Mouse (Mus musculus): ENCODE measurements around the gene Tcfl5. TPM values are rescaled to one million over a fixed set of nuclear protein-coding genes. Genes with fewer than 3 reads are reported as not detected.

Gene Tcfl5
- total RNA-seq (2012; rRNA removed) = 36.0 and 44.9 TPM in 2 replicates

DNA sequence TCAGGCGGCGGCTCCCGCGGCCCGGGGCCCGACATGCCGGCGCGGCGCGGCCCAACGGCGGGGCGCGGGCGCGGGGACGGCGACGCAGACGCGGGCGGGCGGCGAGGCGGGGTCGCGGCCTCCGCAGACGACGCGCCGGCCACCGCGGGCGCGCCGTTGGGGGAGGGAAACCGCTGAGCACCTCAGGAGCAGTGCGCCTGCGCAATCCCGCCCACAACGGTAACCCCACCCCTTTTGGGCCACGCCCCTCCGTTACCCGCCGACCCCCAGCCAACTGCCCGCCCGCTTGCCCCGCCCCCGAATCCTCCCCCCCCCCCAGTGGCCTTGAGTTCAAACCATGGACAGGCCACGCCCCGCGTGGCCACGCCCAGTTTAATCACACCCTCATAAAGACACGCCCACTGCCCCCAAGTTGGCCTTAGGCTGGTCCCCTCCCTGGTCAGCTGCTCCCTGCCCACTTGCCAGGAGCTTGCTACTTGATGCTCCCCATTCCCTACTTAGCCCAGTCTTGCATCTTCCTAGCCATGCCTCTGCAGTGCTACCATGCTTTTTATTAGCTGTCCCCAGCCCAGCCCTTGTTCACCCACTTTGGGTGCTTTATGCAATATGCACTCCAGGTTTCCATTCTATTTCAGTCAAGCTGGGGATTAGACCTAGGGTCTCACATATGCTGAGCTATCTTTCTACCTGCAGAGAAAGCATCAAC, at the start of gene Tcfl5:
Gene Tcfl5 (minus strand): TSS at position 154 of the 706 bp plus-strand sequence.
- in situ Hi-C loops (cut with MboI; ENCODE audit: low sequenced_read_pairs in 2 of 2, unreplicated experiment in 2 of 2) = no loop called here
- no peaks in the 10 kb centered on the region for H3K9me3 ChIP-seq (ENCODE audit: control insufficient read depth, insufficient read depth, low read depth, low read length)
- peaks cover 2% of the 10 kb centered on the region in 2 experiments; a peak in 3 of 4 replicates for H3K4me1 ChIP-seq (ENCODE audit: control insufficient read depth in 2 of 2, insufficient read depth in 2 of 2, low read length in 2 of 2, poor library complexity in 1 of 2)
- H3K36me3 ChIP-seq (ENCODE audit: control insufficient read depth, insufficient read depth, low read length, poor library complexity, severe bottlenecking) = peaks cover 9% of the 10 kb centered on the region; the same call in 1 of the 2 replicates
- peak within 1 kb of the TSS; percentile 56 for H3K27ac ChIP-seq (ENCODE audit: insufficient read depth, low read depth, low read length, poor library complexity, severe bottlenecking)
- H3K9ac ChIP-seq (ENCODE audit: insufficient read depth, low read depth, low read length, poor library complexity, severe bottlenecking) = peak within 1 kb of the TSS; percentile 89
- peak within 1 kb of the TSS; percentile 73 to 91 for H3K4me3 ChIP-seq (ENCODE audit: insufficient read depth in 1 of 2, low read depth in 1 of 2, low read length in 2 of 2, poor library complexity in 1 of 2, severe bottlenecking in 1 of 2)
- TF ChIP-seq ZC3H11A (IDR thresholded peaks at IDR 0.05; ENCODE audit: borderline replicate concordance, low read depth, low read length) (no peak), ZNF384 (IDR thresholded peaks at IDR 0.05; ENCODE audit: low read depth, low read length) (no peak), HCFC1 (IDR thresholded peaks at IDR 0.05; ENCODE audit: borderline replicate concordance, insufficient read depth, low read length) (no peak), CHD2 (IDR thresholded peaks at IDR 0.05; ENCODE audit: low read depth, low read length) (no peak)
- no peak for DNase-seq (ENCODE audit: low read depth, low spot score)

DNA sequence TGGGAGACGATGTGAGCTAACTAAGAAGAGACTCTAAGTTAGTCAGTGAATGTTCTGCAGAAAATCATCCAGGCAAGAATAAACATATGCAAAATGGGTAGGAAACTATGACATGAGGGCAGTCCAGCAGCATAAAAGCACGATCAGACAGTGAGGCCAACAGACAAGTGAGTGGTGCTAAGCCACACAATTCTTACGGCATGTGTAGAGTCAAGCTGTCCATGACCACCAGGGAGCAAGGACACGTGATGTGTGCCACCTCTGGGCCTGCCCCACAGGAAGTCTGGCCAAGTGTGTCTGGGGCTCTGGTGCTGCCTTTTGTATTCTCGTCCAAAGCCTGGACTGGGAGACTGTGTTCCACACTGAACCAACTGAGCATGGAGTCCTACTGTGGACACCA, 47.3 kb upstream of the Tcfl5 start:
- H3K4me3 ChIP-seq (ENCODE audit: insufficient read depth in 1 of 2, low read depth in 1 of 2, low read length in 2 of 2, poor library complexity in 1 of 2, severe bottlenecking in 1 of 2) = no peak overlapping the region
- in situ Hi-C loops (cut with MboI; ENCODE audit: low sequenced_read_pairs in 2 of 2, unreplicated experiment in 2 of 2) = no loop called here
- no peaks in the 10 kb centered on the region for H3K9me3 ChIP-seq (ENCODE audit: control insufficient read depth, insufficient read depth, low read depth, low read length)
- DNase-seq (ENCODE audit: low read depth, low spot score) = no peak
- no peak overlapping the region for H3K9ac ChIP-seq (ENCODE audit: insufficient read depth, low read depth, low read length, poor library complexity, severe bottlenecking)
- peak overlapping the region; percentile 30; the same call in 1 of the 2 replicates for H3K27ac ChIP-seq (ENCODE audit: insufficient read depth, low read depth, low read length, poor library complexity, severe bottlenecking)
- H3K4me1 ChIP-seq (ENCODE audit: control insufficient read depth in 2 of 2, insufficient read depth in 2 of 2, low read length in 2 of 2, poor library complexity in 1 of 2) = peaks cover 8 to 10% of the 10 kb centered on the region in 2 experiments; a peak in 3 of 4 replicates
- TF ChIP-seq HCFC1 (IDR thresholded peaks at IDR 0.05; ENCODE audit: borderline replicate concordance, insufficient read depth, low read length) = no peak
- TF ChIP-seq CHD2 (IDR thresholded peaks at IDR 0.05; ENCODE audit: low read depth, low read length) = no peak
- TF ChIP-seq ZC3H11A (IDR thresholded peaks at IDR 0.05; ENCODE audit: borderline replicate concordance, low read depth, low read length) = no peak
- no peak for TF ChIP-seq ZNF384 (IDR thresholded peaks at IDR 0.05; ENCODE audit: low read depth, low read length)
- TF ChIP-seq MAFK (IDR thresholded peaks at IDR 0.05; ENCODE audit: insufficient read depth, low read depth, low read length) = no peak
- H3K36me3 ChIP-seq (ENCODE audit: control insufficient read depth, insufficient read depth, low read length, poor library complexity, severe bottlenecking) = peaks cover 60% of the 10 kb centered on the region

DNA sequence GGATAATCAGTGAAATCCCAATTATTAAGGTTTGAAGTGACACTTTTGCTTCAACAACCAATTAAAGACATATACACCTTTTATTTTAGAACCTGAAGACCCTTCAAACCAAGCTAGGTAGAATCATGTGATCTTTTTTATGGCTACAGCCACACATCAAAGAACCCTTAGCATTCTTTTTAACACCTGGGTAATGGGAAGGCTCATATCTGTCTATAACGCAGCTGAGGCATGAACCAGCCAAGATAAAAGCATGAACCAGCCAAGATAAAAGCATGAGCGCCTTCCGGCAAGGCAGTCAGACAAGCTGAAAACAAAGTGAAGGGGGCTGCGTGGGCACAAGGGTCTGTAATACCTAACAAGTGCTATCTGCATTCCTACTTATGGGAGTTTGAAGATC, 41.5 kb upstream of the Tcfl5 start:
- no peak for TF ChIP-seq HCFC1 (IDR thresholded peaks at IDR 0.05; ENCODE audit: borderline replicate concordance, insufficient read depth, low read length)
- no peak for TF ChIP-seq CHD2 (IDR thresholded peaks at IDR 0.05; ENCODE audit: low read depth, low read length)
- H3K9ac ChIP-seq (ENCODE audit: insufficient read depth, low read depth, low read length, poor library complexity, severe bottlenecking) = no peak overlapping the region
- peaks cover 0 to 10% of the 10 kb centered on the region in 2 experiments; a peak in 2 of 4 replicates for H3K4me1 ChIP-seq (ENCODE audit: control insufficient read depth in 2 of 2, insufficient read depth in 2 of 2, low read length in 2 of 2, poor library complexity in 1 of 2)
- in situ Hi-C loops (cut with MboI; ENCODE audit: low sequenced_read_pairs in 2 of 2, unreplicated experiment in 2 of 2) = no loop called here
- DNase-seq (ENCODE audit: low read depth, low spot score) = no peak
- H3K36me3 ChIP-seq (ENCODE audit: control insufficient read depth, insufficient read depth, low read length, poor library complexity, severe bottlenecking) = peaks cover 70% of the 10 kb centered on the region
- H3K9me3 ChIP-seq (ENCODE audit: control insufficient read depth, insufficient read depth, low read depth, low read length) = no peaks in the 10 kb centered on the region
- H3K27ac ChIP-seq (ENCODE audit: insufficient read depth, low read depth, low read length, poor library complexity, severe bottlenecking) = no peak overlapping the region
- H3K4me3 ChIP-seq (ENCODE audit: insufficient read depth in 1 of 2, low read depth in 1 of 2, low read length in 2 of 2, poor library complexity in 1 of 2, severe bottlenecking in 1 of 2) = no peak overlapping the region

DNA sequence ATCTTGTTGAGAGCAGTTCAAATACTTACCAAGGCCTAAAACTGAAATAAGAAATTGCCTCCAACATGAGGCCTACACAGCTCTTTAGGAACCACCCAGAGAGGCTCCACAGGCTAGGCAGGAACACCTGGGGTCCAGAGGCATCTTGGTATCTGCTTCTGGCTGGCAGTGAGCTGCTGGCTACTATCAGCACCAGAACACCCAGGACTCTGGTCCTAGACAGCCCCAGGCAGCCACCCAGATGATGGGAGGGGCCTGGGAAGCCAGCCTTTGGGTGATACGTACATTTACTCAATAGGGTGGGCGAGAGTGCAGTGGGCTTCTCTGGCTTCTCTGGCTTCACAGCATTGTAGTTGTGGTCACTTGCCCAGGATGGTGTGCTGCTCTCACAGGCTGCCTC, 41.0 kb upstream of the Tcfl5 start:
- in situ Hi-C loops (cut with MboI; ENCODE audit: low sequenced_read_pairs in 2 of 2, unreplicated experiment in 2 of 2) = no loop called here
- Histone ChIP-seq H3K27ac (ENCODE audit: insufficient read depth, low read depth, low read length, poor library complexity, severe bottlenecking) (no peak overlapping the region), H3K4me1 (ENCODE audit: control insufficient read depth in 2 of 2, insufficient read depth in 2 of 2, low read length in 2 of 2, poor library complexity in 1 of 2) (peaks cover 0 to 12% of the 10 kb centered on the region in 2 experiments; a peak in 2 of 4 replicates), H3K9ac (ENCODE audit: insufficient read depth, low read depth, low read length, poor library complexity, severe bottlenecking) (no peak overlapping the region), H3K4me3 (ENCODE audit: insufficient read depth in 1 of 2, low read depth in 1 of 2, low read length in 2 of 2, poor library complexity in 1 of 2, severe bottlenecking in 1 of 2) (no peak overlapping the region), H3K9me3 (ENCODE audit: control insufficient read depth, insufficient read depth, low read depth, low read length) (no peaks in the 10 kb centered on the region), H3K36me3 (ENCODE audit: control insufficient read depth, insufficient read depth, low read length, poor library complexity, severe bottlenecking) (peaks cover 65% of the 10 kb centered on the region)
- TF ChIP-seq ZC3H11A (IDR thresholded peaks at IDR 0.05; ENCODE audit: borderline replicate concordance, low read depth, low read length) = no peak
- TF ChIP-seq CHD2 (IDR thresholded peaks at IDR 0.05; ENCODE audit: low read depth, low read length) = no peak
- no peak for TF ChIP-seq HCFC1 (IDR thresholded peaks at IDR 0.05; ENCODE audit: borderline replicate concordance, insufficient read depth, low read length)
- no peak for TF ChIP-seq ZNF384 (IDR thresholded peaks at IDR 0.05; ENCODE audit: low read depth, low read length)
- no peak for TF ChIP-seq MAFK (IDR thresholded peaks at IDR 0.05; ENCODE audit: insufficient read depth, low read depth, low read length)
- DNase-seq (ENCODE audit: low read depth, low spot score) = no peak
